ENCODE assay signal across 8 mouse cellular contexts in the genomic region with DNA sequence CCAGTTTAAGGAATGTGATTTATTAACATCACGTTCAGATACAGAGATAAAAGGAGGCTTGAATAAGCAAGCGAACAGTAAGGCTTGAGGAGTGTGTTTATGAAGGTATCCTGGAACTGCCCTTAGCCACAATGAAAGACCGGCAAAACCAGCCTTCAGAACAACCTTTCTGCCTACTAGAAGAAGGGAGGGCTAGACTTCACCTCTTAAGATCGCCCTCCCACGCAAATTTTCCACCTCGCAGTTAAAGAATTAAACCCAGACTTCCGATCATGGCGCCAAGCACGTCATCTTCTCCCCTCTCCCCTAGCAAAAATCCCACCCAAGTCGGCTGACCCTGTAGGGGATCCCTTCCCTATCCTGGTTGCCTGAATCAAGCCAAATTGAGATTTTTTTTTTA. TPM values are rescaled to one million over a fixed set of nuclear protein-coding genes. Genes with fewer than 3 reads are reported as not detected.
A peak's percentile ranks its signal among the peaks of the same experiment; 100 is the strongest.
DNase-seq lines count a peak whose midpoint lies in the region; ATAC-seq and TF ChIP-seq lines count a peak whose summit lies in the region.

No protein-coding gene starts in this region.

- peaks cover 28% of the 10 kb centered on the region for H3K27me3 ChIP-seq in erythroblast, embryonic 14.5 days (ENCODE audit: control insufficient read depth)
- no peaks in the 10 kb centered on the region for H3K27me3 ChIP-seq in embryonic facial prominence, embryonic 13.5 days
- no peaks in the 10 kb centered on the region for H3K27me3 ChIP-seq in hindbrain, embryonic 11.5 days (ENCODE audit: control insufficient read depth, insufficient read depth, low read length)
- H3K27me3 ChIP-seq in midbrain, embryonic 11.5 days (ENCODE audit: control insufficient read depth, insufficient read depth, low read length), result no peaks in the 10 kb centered on the region
- H3K27me3 ChIP-seq in testis, adult 2 months (ENCODE audit: control insufficient read depth, insufficient read depth, low read length), result no peaks in the 10 kb centered on the region

- H3K27ac ChIP-seq in ES-E14 (ENCODE audit: insufficient read depth, low read depth, low read length, poor library complexity, severe bottlenecking), result no peak overlapping the region; the same call in 1 of the 2 replicates
- H3K27ac ChIP-seq in embryonic facial prominence, embryonic 13.5 days, result peak overlapping the region; percentile 98
- H3K27ac ChIP-seq in hindbrain, embryonic 11.5 days (ENCODE audit: low read depth, low read length), result peak overlapping the region; percentile 99
- H3K27ac ChIP-seq in midbrain, embryonic 11.5 days (ENCODE audit: low read depth, low read length), result peak overlapping the region; percentile 97
- H3K27ac ChIP-seq in testis, adult 2 months (ENCODE audit: control insufficient read depth, insufficient read depth, low read depth, low read length), result peak overlapping the region; percentile 73; the same call in 1 of the 2 replicates

- DNase-seq in ES-E14 (ENCODE audit: low read depth, low spot score), result no peak
- DNase-seq in hindbrain, embryonic 11.5 days (ENCODE audit: low spot score), result peak; percentile 65
- peak; percentile 36 to 43 for DNase-seq in left cerebral cortex, postnatal 10 days (ENCODE audit: extremely low spot score in 1 of 2, low spot score in 2 of 2)
- peak; percentile 96 for DNase-seq in midbrain, embryonic 11.5 days (ENCODE audit: low spot score, missing footprints)

- H3K4me3 ChIP-seq in erythroblast, embryonic 14.5 days (replicated peaks), result peak overlapping the region; percentile 86
- peak overlapping the region; percentile 78 to 98 for H3K4me3 ChIP-seq in ES-E14 (ENCODE audit: insufficient read depth in 1 of 2, low read depth in 1 of 2, low read length in 2 of 2, poor library complexity in 1 of 2, severe bottlenecking in 1 of 2)
- H3K4me3 ChIP-seq in embryonic facial prominence, embryonic 13.5 days, result peak overlapping the region; percentile 96
- H3K4me3 ChIP-seq in hindbrain, embryonic 11.5 days (ENCODE audit: low read depth, low read length), result peak overlapping the region; percentile 96
- peak overlapping the region; percentile 86 for H3K4me3 ChIP-seq in midbrain, embryonic 11.5 days (ENCODE audit: low read depth, low read length)
- peak overlapping the region; percentile 91 for H3K4me3 ChIP-seq in testis, adult 2 months (ENCODE audit: control insufficient read depth, low read depth, low read length)

- intact Hi-C loops in left cerebral cortex, postnatal 10 days (cut with DNase I), result loop anchor here (10.0 kb wide), 1 partner anchor 73 kb away; no protein-coding TSS in a partner anchor

- in situ Hi-C loops in ES-E14 (cut with MboI; ENCODE audit: low sequenced_read_pairs in 2 of 2, unreplicated experiment in 2 of 2), result no loop called here

- H3K9ac ChIP-seq in ES-E14 (ENCODE audit: insufficient read depth, low read depth, low read length, poor library complexity, severe bottlenecking), result peak overlapping the region; percentile 88
- H3K9ac ChIP-seq in embryonic facial prominence, embryonic 13.5 days, result peak overlapping the region; percentile 97
- peak overlapping the region; percentile 98 for H3K9ac ChIP-seq in hindbrain, embryonic 11.5 days (ENCODE audit: low read depth, low read length)
- H3K9ac ChIP-seq in midbrain, embryonic 11.5 days (ENCODE audit: low read length), result peak overlapping the region; percentile 91

- TF ChIP-seq CTCF in testis, adult 2 months (IDR thresholded peaks at IDR 0.05; ENCODE audit: control insufficient read depth, insufficient read depth, insufficient replicate concordance, low read depth, low read length), result no peak

- no peak for ATAC-seq in erythroblast, adult 5-6 weeks (replicated peaks; ENCODE audit: low FRiP score, poor library complexity, severe bottlenecking)
- no peak for ATAC-seq in embryonic facial prominence, embryonic 13.5 days (ENCODE audit: insufficient number of reproducible peaks, insufficient read depth, low FRiP score, low TSS enrichment, low read depth)
- ATAC-seq in hindbrain, embryonic 11.5 days (ENCODE audit: low FRiP score), result no peak
- ATAC-seq in midbrain, embryonic 11.5 days (ENCODE audit: low FRiP score), result 0 out of 2 replicates have a peak, but pooled peaks have one; percentile 0

- no peaks in the 10 kb centered on the region for H3K36me3 ChIP-seq in erythroblast, embryonic 14.5 days (ENCODE audit: control insufficient read depth)
- H3K36me3 ChIP-seq in ES-E14 (ENCODE audit: control insufficient read depth, insufficient read depth, low read length, poor library complexity, severe bottlenecking), result no peaks in the 10 kb centered on the region
- no peaks in the 10 kb centered on the region for H3K36me3 ChIP-seq in embryonic facial prominence, embryonic 13.5 days
- H3K36me3 ChIP-seq in hindbrain, embryonic 11.5 days (ENCODE audit: control insufficient read depth, insufficient read depth, low read length), result no peaks in the 10 kb centered on the region
- H3K36me3 ChIP-seq in midbrain, embryonic 11.5 days (ENCODE audit: control insufficient read depth, insufficient read depth, low read length), result no peaks in the 10 kb centered on the region
- H3K36me3 ChIP-seq in testis, adult 2 months (ENCODE audit: control insufficient read depth, insufficient read depth, low read length), result no peaks in the 10 kb centered on the region

- peaks cover 28% of the 10 kb centered on the region for H3K4me1 ChIP-seq in erythroblast, embryonic 14.5 days (ENCODE audit: control insufficient read depth)
- peaks cover 0 to 4% of the 10 kb centered on the region in 2 experiments; a peak in 1 of 4 replicates for H3K4me1 ChIP-seq in ES-E14 (ENCODE audit: control insufficient read depth in 2 of 2, insufficient read depth in 2 of 2, low read length in 2 of 2, poor library complexity in 1 of 2)
- peaks cover 10% of the 10 kb centered on the region for H3K4me1 ChIP-seq in embryonic facial prominence, embryonic 13.5 days
- no peaks in the 10 kb centered on the region for H3K4me1 ChIP-seq in hindbrain, embryonic 11.5 days (replicated peaks; ENCODE audit: control insufficient read depth, insufficient read depth, low read length)
- peaks cover 13% of the 10 kb centered on the region for H3K4me1 ChIP-seq in midbrain, embryonic 11.5 days (ENCODE audit: control insufficient read depth, insufficient read depth, low read length)
- H3K4me1 ChIP-seq in testis, adult 2 months (ENCODE audit: control insufficient read depth, insufficient read depth, low read length), result peaks cover 6% of the 10 kb centered on the region

- TF ChIP-seq POLR2A in testis, adult 2 months (IDR thresholded peaks at IDR 0.05; ENCODE audit: control insufficient read depth, low read depth, low read length), result no peak

- WGBS in embryonic facial prominence, embryonic 13.5 days, result under 1% methylated on average over 10 of the region's 10 CpGs
- WGBS in hindbrain, embryonic 11.5 days, result 5% methylated on average over 10 of the region's 10 CpGs
- WGBS in midbrain, embryonic 11.5 days, result 5% methylated on average over 10 of the region's 10 CpGs

- peak overlapping the region; percentile 71 for H3K4me2 ChIP-seq in embryonic facial prominence, embryonic 13.5 days
- peak overlapping the region; percentile 81 for H3K4me2 ChIP-seq in hindbrain, embryonic 11.5 days (replicated peaks; ENCODE audit: low read depth, low read length)
- H3K4me2 ChIP-seq in midbrain, embryonic 11.5 days, result peak overlapping the region; percentile 73

- H3K9me3 ChIP-seq in erythroblast, embryonic 14.5 days (ENCODE audit: control insufficient read depth, low read length), result no peaks in the 10 kb centered on the region
- no peaks in the 10 kb centered on the region for H3K9me3 ChIP-seq in ES-E14 (ENCODE audit: control insufficient read depth, insufficient read depth, low read depth, low read length)
- no peaks in the 10 kb centered on the region for H3K9me3 ChIP-seq in embryonic facial prominence, embryonic 13.5 days
- H3K9me3 ChIP-seq in hindbrain, embryonic 11.5 days (ENCODE audit: control insufficient read depth, low read length), result no peaks in the 10 kb centered on the region
- no peaks in the 10 kb centered on the region for H3K9me3 ChIP-seq in midbrain, embryonic 11.5 days (ENCODE audit: control insufficient read depth, low read length)

TF ChIP-seq in ES-E14, 5 proteins besides CTCF, POLR2A, EP300 and RAD21:
- TF ChIP-seq ZC3H11A (IDR thresholded peaks at IDR 0.05; ENCODE audit: borderline replicate concordance, low read depth, low read length), result no peak
- no peak for TF ChIP-seq ZNF384 (IDR thresholded peaks at IDR 0.05; ENCODE audit: low read depth, low read length)
- no peak for TF ChIP-seq CHD2 (IDR thresholded peaks at IDR 0.05; ENCODE audit: low read depth, low read length)
- TF ChIP-seq MAFK (IDR thresholded peaks at IDR 0.05; ENCODE audit: insufficient read depth, low read depth, low read length), result no peak
TF ChIP-seq in ES-E14: peak in this region for 0.

RNA-seq across cellular contexts. Expression of a gene that starts 1.0 kb away (rescaled TPM):
- polyA plus RNA-seq in erythroblast, embryonic 14.5 days (2012), result 0.02 TPM in 2 replicates
- 5.4 and 7.9 TPM in 2 replicates for total RNA-seq in erythroblast, adult 5-6 weeks (2015; ENCODE audit: low replicate concordance)
- 2.0 and 8.4 TPM in 2 replicates for total RNA-seq in erythroblast, adult 5-6 weeks (2017; ENCODE audit: low replicate concordance)
- 11.9 and 17.0 TPM in 2 replicates for total RNA-seq in ES-E14 (2012; rRNA removed)
- 10.5 and 12.0 TPM in 2 replicates for polyA plus RNA-seq in embryonic facial prominence, embryonic 13.5 days (2015; fragmentation: Nextera tagmentation; extraction: Ambion mirVana)
- polyA plus RNA-seq in hindbrain, embryonic 11.5 days (2014; fragmentation: Nextera tagmentation; extraction: Ambion mirVana), result 14.1 and 17.0 TPM in 2 replicates
- total RNA-seq in left cerebral cortex, postnatal 10 days (2021), result 100 to 1,000 TPM; 106 to 114 TPM
- 11.2 and 12.5 TPM in 2 replicates for polyA plus RNA-seq in midbrain, embryonic 11.5 days (2014; fragmentation: Nextera tagmentation; extraction: Ambion mirVana)
- 1.3 and 1.8 TPM in 2 replicates for polyA plus RNA-seq in testis, adult 2 months (2012; rRNA removed)
